Mouse (Mus musculus) kidney, embryonic 14.5 days (tissue): Measurements from ENCODE around the gene Rln1. TPM values are rescaled to one million over a fixed set of nuclear protein-coding genes. Genes with fewer than 3 reads are reported as not detected.

Source experiments
- ATAC-seq: fragments of 200-750 bp; cut with Nextera tagmentation; 2 replicates; pipeline ENCODE4 v1.8.0; 2017; ENCODE audit warnings: moderate number of reproducible peaks, mild to moderate bottlenecking, moderate TSS enrichment, moderate library complexity; ENCODE audit not compliant: low FRiP score, low TSS enrichment
- H3K27ac ChIP-seq: fragments of 300-500 bp; sonication (generic); 2 replicates; pipeline ENCODE4 v1.5.1; 2014; ENCODE audit warnings: low read depth, mild to moderate bottlenecking, low read length, moderate library complexity, mixed read lengths
- H3K27me3 ChIP-seq: fragments of 300-500 bp; sonication (generic); 2 replicates; pipeline ENCODE4 v1.6.1; 2014; ENCODE audit warnings: mild to moderate bottlenecking, low read length; ENCODE audit not compliant: control insufficient read depth, insufficient read depth
- H3K36me3 ChIP-seq: fragments of 300-500 bp; sonication (generic); 2 replicates; pipeline ENCODE4 v1.6.1; 2014; ENCODE audit warnings: low read length, mixed read lengths; ENCODE audit not compliant: control insufficient read depth, insufficient read depth
- H3K4me1 ChIP-seq: fragments of 300-500 bp; sonication (generic); 2 replicates; pipeline ENCODE4 v1.6.1; 2014; ENCODE audit warnings: low read length, mixed read lengths; ENCODE audit not compliant: control insufficient read depth, insufficient read depth
- H3K4me2 ChIP-seq: fragments of 300-500 bp; sonication (generic); replicated peaks from 2 replicates; pipeline ENCODE4 v1.6.1; 2014; ENCODE audit warnings: low read depth, mild to moderate bottlenecking, low read length
- H3K4me3 ChIP-seq: fragments of 300-500 bp; sonication (generic); 2 replicates; pipeline ENCODE4 v1.5.1; 2014; ENCODE audit warnings: mild to moderate bottlenecking, low read length
- H3K9ac ChIP-seq: fragments of 300-500 bp; sonication (generic); 2 replicates; pipeline ENCODE4 v1.6.1; 2014; ENCODE audit warnings: low read depth, mild to moderate bottlenecking, low read length, moderate library complexity
- H3K9me3 ChIP-seq: fragments of 300-500 bp; sonication (generic); 2 replicates; pipeline ENCODE4 v1.6.1; 2016; ENCODE audit warnings: low read length; ENCODE audit not compliant: control insufficient read depth
- WGBS: fragments of 180-500 bp; shearing (Covaris S2); extraction: QIAGEN DNeasy Blood & Tissue Kit; methylation state at CpG from one replicate; pipeline ENCODE4 v1.1.7; 2014; 5-methylcytosine and 5-hydroxymethylcytosine counted together
- polyA plus RNA-seq: library from polyadenylated mRNA; unstranded; fragments of >200 nt; fragmentation: Nextera tagmentation; extraction: Ambion mirVana; gene quantifications from 2 replicates; pipeline ENCODE4 v1.2.1, GENCODE M21; 2014

The Rln1 gene
- polyA plus RNA-seq, 1 experiment from 2014 or later: not detected

GRCm38 (mm10) chr19:29364076-29364475 is 29.6 kb upstream of the Rln1 start:
- Histone ChIP-seq H3K4me2 (no peak overlapping the region), H3K4me3 (no peak overlapping the region), H3K9ac (no peak overlapping the region), H3K27ac (no peak overlapping the region), H3K27me3 (no peaks in the 10 kb centered on the region), H3K9me3 (no peaks in the 10 kb centered on the region), H3K36me3 (no peaks in the 10 kb centered on the region), H3K4me1 (peaks cover 3% of the 10 kb centered on the region; the same call in 1 of the 2 replicates)
- WGBS: 80% methylated on average over 5 of the region's 5 CpGs
- no peak for ATAC-seq

- no peak for ATAC-seq
- H3K9me3 ChIP-seq: no peaks in the 10 kb centered on the region
- WGBS: 75% methylated on average over 7 of the region's 7 CpGs
- H3K27me3 ChIP-seq: no peaks in the 10 kb centered on the region
- no peak overlapping the region for H3K9ac ChIP-seq
- H3K4me3 ChIP-seq: no peak overlapping the region
- peaks cover 3% of the 10 kb centered on the region; the same call in 1 of the 2 replicates for H3K4me1 ChIP-seq
- no peaks in the 10 kb centered on the region for H3K36me3 ChIP-seq
- H3K27ac ChIP-seq: no peak overlapping the region
- H3K4me2 ChIP-seq: no peak overlapping the region
Observed at GRCm38 (mm10) chr19:29363557-29363956, 29.1 kb upstream of the Rln1 start.

- 48% methylated on average over 13 of the region's 13 CpGs for WGBS
- peak overlapping the region; percentile 73 for H3K4me2 ChIP-seq
- H3K27me3 ChIP-seq: no peaks in the 10 kb centered on the region
- no peak for ATAC-seq
- H3K4me1 ChIP-seq: no peaks in the 10 kb centered on the region; the same call in 1 of the 2 replicates
- peak overlapping the region; percentile 63 for H3K4me3 ChIP-seq
- no peaks in the 10 kb centered on the region for H3K36me3 ChIP-seq
- H3K9ac ChIP-seq: peak overlapping the region; percentile 9; the same call in 1 of the 2 replicates
- no peaks in the 10 kb centered on the region for H3K9me3 ChIP-seq
- H3K27ac ChIP-seq: no peak overlapping the region
Observed at GRCm38 (mm10) chr19:29362173-29362930, 27.9 kb upstream of the Rln1 start.

GRCm38 (mm10) chr19:29361468-29362130 is 27.1 kb upstream of the Rln1 start:
- WGBS: 2% methylated on average over 33 of the region's 33 CpGs
- H3K36me3 ChIP-seq: no peaks in the 10 kb centered on the region
- H3K4me3 ChIP-seq: peak overlapping the region; percentile 63
- no peaks in the 10 kb centered on the region for H3K27me3 ChIP-seq
- peak overlapping the region; percentile 73 for H3K4me2 ChIP-seq
- no peaks in the 10 kb centered on the region; the same call in 1 of the 2 replicates for H3K4me1 ChIP-seq
- H3K27ac ChIP-seq: no peak overlapping the region
- ATAC-seq: peak; percentile 99
- no peaks in the 10 kb centered on the region for H3K9me3 ChIP-seq
- peak overlapping the region; percentile 56 for H3K9ac ChIP-seq

GRCm38 (mm10) chr19:29360251-29360650 is 25.8 kb upstream of the Rln1 start:
- H3K27ac ChIP-seq: no peak overlapping the region
- H3K4me2 ChIP-seq: no peak overlapping the region
- WGBS: 79% methylated on average over 5 of the region's 5 CpGs
- H3K4me3 ChIP-seq: no peak overlapping the region
- ATAC-seq: no peak
- no peaks in the 10 kb centered on the region for H3K27me3 ChIP-seq
- no peaks in the 10 kb centered on the region for H3K36me3 ChIP-seq
- H3K9me3 ChIP-seq: no peaks in the 10 kb centered on the region
- no peak overlapping the region for H3K9ac ChIP-seq
- H3K4me1 ChIP-seq: no peaks in the 10 kb centered on the region; the same call in 1 of the 2 replicates

- H3K9ac ChIP-seq: no peak overlapping the region
- no peak overlapping the region for H3K27ac ChIP-seq
- no peak for ATAC-seq
- 89% methylated on average over 11 of the region's 11 CpGs for WGBS
- H3K36me3 ChIP-seq: no peaks in the 10 kb centered on the region
- no peaks in the 10 kb centered on the region for H3K9me3 ChIP-seq
- no peaks in the 10 kb centered on the region for H3K4me1 ChIP-seq
- no peaks in the 10 kb centered on the region for H3K27me3 ChIP-seq
- H3K4me2 ChIP-seq: no peak overlapping the region
- H3K4me3 ChIP-seq: no peak overlapping the region
Observed at GRCm38 (mm10) chr19:29356281-29356680, 21.8 kb upstream of the Rln1 start.

- H3K27me3 ChIP-seq: no peaks in the 10 kb centered on the region
- H3K27ac ChIP-seq: no peak overlapping the region; the same call in 1 of the 2 replicates
- H3K4me3 ChIP-seq: peak overlapping the region; percentile 27
- WGBS: 5% methylated on average over 20 of the region's 20 CpGs
- no peak overlapping the region for H3K9ac ChIP-seq
- no peaks in the 10 kb centered on the region for H3K9me3 ChIP-seq
- H3K4me2 ChIP-seq: peak overlapping the region; percentile 54
- no peaks in the 10 kb centered on the region for H3K36me3 ChIP-seq
- peak; percentile 66; the same call in 1 of the 2 replicates for ATAC-seq
- H3K4me1 ChIP-seq: no peaks in the 10 kb centered on the region
Observed at GRCm38 (mm10) chr19:29354895-29355877, 20.7 kb upstream of the Rln1 start.

GRCm38 (mm10) chr19:29350991-29351390 is 16.5 kb upstream of the Rln1 start:
- no peak overlapping the region for H3K27ac ChIP-seq
- H3K9me3 ChIP-seq: no peaks in the 10 kb centered on the region
- peaks cover 3% of the 10 kb centered on the region; the same call in 1 of the 2 replicates for H3K36me3 ChIP-seq
- 61% methylated on average over 5 of the region's 5 CpGs for WGBS
- no peak overlapping the region for H3K4me2 ChIP-seq
- no peak overlapping the region for H3K9ac ChIP-seq
- H3K27me3 ChIP-seq: no peaks in the 10 kb centered on the region
- ATAC-seq: no peak
- no peaks in the 10 kb centered on the region for H3K4me1 ChIP-seq
- H3K4me3 ChIP-seq: no peak overlapping the region
